Mouse (Mus musculus) heart, adult 2 months (tissue): ENCODE measurements around the gene Tgfbr3. TPM values are rescaled to one million over a fixed set of nuclear protein-coding genes. Genes with fewer than 3 reads are reported as not detected.

Experiments used
- DNase-seq, 2 experiments: peaks; one replicate each; pipeline ENCODE4 v3.0.0; 2021
- H3K27ac ChIP-seq: fragments of 200-600 bp; 2 replicates; pipeline ENCODE4 v1.8.1; 2022
- H3K27me3 ChIP-seq: fragments of 200-500 bp; 2 replicates; pipeline ENCODE4 v1.6.1; 2012; ENCODE audit warnings: mild to moderate bottlenecking, low read length, inconsistent platforms, mixed read lengths; ENCODE audit not compliant: control insufficient read depth, insufficient read depth
- H3K36me3 ChIP-seq: fragments of 200-500 bp; 2 replicates; pipeline ENCODE4 v1.6.1; 2012; ENCODE audit warnings: low read length, inconsistent platforms; ENCODE audit not compliant: control insufficient read depth, insufficient read depth
- H3K4me1 ChIP-seq: fragments of 200-500 bp; 2 replicates; pipeline ENCODE4 v1.6.1; 2011; ENCODE audit warnings: low read length; ENCODE audit not compliant: control insufficient read depth, insufficient read depth
- H3K4me3 ChIP-seq: fragments of 200-600 bp; 2 replicates; pipeline ENCODE4 v1.8.1; 2022
- H3K79me2 ChIP-seq: fragments of 200-500 bp; replicated peaks from 2 replicates; pipeline ENCODE4 v1.6.1; 2012; ENCODE audit warnings: mild to moderate bottlenecking, inconsistent platforms, low read length, moderate library complexity, mixed read lengths; ENCODE audit not compliant: control insufficient read depth, insufficient read depth
- H3K9ac ChIP-seq: fragments of 200-500 bp; 2 replicates; pipeline ENCODE4 v1.6.1; 2012; ENCODE audit warnings: low read depth, mild to moderate bottlenecking, control low read depth, inconsistent platforms, low read length, mixed read lengths
- CTCF ChIP-seq: fragments of 200-600 bp; IDR thresholded peaks from 2 replicates; pipeline ENCODE4 v1.8.1; 2022; ENCODE audit warnings: antibody characterized with exemption, mild to moderate bottlenecking, moderate library complexity
- EP300 ChIP-seq: fragments of 200-500 bp; IDR thresholded peaks from 2 replicates; pipeline ENCODE4 v1.6.1; 2011; ENCODE audit warnings: low read depth, low read length, control low read depth; ENCODE audit not compliant: insufficient read depth
- POLR2A ChIP-seq: fragments of 200-500 bp; IDR thresholded peaks from 2 replicates; pipeline ENCODE4 v1.6.1; 2011; ENCODE audit warnings: mild to moderate bottlenecking, low read depth, low read length, control low read depth; ENCODE audit not compliant: insufficient read depth
- WGBS: fragments of 180-500 bp; shearing (Covaris S2); methylation state at CpG from one replicate; pipeline ENCODE4 v1.1.7; 2018; 5-methylcytosine and 5-hydroxymethylcytosine counted together
- intact Hi-C: fragments of 180-260 bp; cut with DNase I; formaldehyde crosslinking; loops from one replicate; pipeline ENCODE4 v1.15.1; 2025
- polyA plus RNA-seq: library from polyadenylated mRNA; depleted of rRNA; stranded (reverse); fragments of >200 nt; gene quantifications from 2 replicates; pipeline ENCODE4 v1.2.3, GENCODE M21; 2012
- total RNA-seq, 2 experiments: library from RNA; stranded (reverse); gene quantifications; 2 replicates each; pipeline ENCODE4 v1.2.3; 2021

Gene Tgfbr3
- total and polyA plus RNA-seq, 3 experiments = 27.2 to 47.6 (median 41.2) TPM

DNA sequence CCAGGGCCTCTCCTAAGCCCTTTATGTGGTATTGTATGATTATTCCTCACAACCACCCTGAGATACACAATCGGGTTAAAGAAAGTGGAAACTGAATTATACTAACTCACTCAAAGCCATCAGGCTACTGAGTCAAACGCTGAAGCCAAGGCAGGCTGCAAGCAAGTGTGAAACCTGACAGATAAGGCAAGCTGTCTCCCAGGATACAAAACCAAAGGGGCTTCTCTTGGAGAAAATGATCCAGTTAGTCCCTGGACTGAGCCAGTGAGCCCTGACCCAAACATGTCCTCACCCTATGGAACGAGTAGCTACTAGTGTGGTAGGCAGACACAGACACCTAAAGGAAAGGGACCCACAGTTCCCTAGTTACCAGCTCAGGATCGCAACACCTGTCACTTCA, 46.4 kb downstream of the Tgfbr3 start:
- DNase-seq = no peak
- H3K27me3 ChIP-seq = no peaks in the 10 kb centered on the region
- 73% methylated on average over 4 of the region's 4 CpGs for WGBS
- peaks cover 4% of the 10 kb centered on the region; the same call in 1 of the 2 replicates for H3K79me2 ChIP-seq
- H3K4me1 ChIP-seq = peaks cover 15% of the 10 kb centered on the region
- H3K27ac ChIP-seq = no peak overlapping the region
- no peak for TF ChIP-seq POLR2A
- no peak for TF ChIP-seq CTCF
- no peak for TF ChIP-seq EP300
- H3K9ac ChIP-seq = no peak overlapping the region
- no peak overlapping the region for H3K4me3 ChIP-seq
- intact Hi-C loops = no loop called here
- H3K36me3 ChIP-seq = peaks cover 7% of the 10 kb centered on the region; the same call in 1 of the 2 replicates

- peaks cover 21% of the 10 kb centered on the region for H3K36me3 ChIP-seq
- no peak for DNase-seq
- peaks cover 3% of the 10 kb centered on the region; the same call in 1 of the 2 replicates for H3K79me2 ChIP-seq
- H3K27me3 ChIP-seq = no peaks in the 10 kb centered on the region
- H3K27ac ChIP-seq = no peak overlapping the region
- no peak for TF ChIP-seq EP300
- no peak for TF ChIP-seq POLR2A
- no peak for TF ChIP-seq CTCF
- H3K4me1 ChIP-seq = peaks cover 30% of the 10 kb centered on the region
- intact Hi-C loops = no loop called here
- H3K9ac ChIP-seq = no peak overlapping the region
- H3K4me3 ChIP-seq = no peak overlapping the region
- WGBS = 28% methylated on average over 1 of the region's 1 CpGs
Measured at GRCm38 (mm10) chr5:107240276-107240675, 49.2 kb downstream of the Tgfbr3 start.

DNA sequence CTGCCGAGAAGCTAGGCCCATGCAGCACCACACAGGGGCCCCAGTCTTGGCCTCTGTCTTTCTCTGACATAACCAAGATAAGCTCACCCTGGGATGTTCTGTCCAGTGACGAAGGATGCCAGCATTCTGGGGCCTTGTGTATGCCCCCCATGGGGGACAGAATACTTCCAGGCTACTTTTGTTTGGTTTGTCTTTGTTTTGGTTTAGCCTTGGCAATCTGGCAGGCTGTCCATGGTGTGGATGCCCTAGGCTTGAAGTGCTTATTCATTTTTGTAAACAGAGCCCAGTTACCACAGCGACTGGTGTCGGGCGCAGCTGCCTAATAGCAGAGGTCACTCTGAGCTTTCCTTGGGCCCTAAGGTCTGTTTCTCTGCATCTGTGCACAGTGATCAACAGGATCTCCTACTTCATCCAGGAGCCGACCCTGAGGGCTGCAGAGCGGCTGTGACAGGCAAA, 51.4 kb downstream of the Tgfbr3 start:
- intact Hi-C loops = no loop called here
- TF ChIP-seq POLR2A = no peak
- peak; percentile 64; the same call in 1 of the 2 replicates for TF ChIP-seq EP300
- Histone ChIP-seq H3K79me2 (peaks cover 1% of the 10 kb centered on the region; the same call in 1 of the 2 replicates), H3K36me3 (peaks cover 27% of the 10 kb centered on the region), H3K4me3 (no peak overlapping the region), H3K9ac (peak overlapping the region; percentile 46), H3K27ac (peak overlapping the region; percentile 77), H3K4me1 (peaks cover 46% of the 10 kb centered on the region), H3K27me3 (no peaks in the 10 kb centered on the region)
- DNase-seq = peak; percentile 58 to 79
- WGBS = 44% methylated on average over 7 of the region's 7 CpGs

GRCm38 (mm10) chr5:107236975-107237374, 52.5 kb downstream of the Tgfbr3 start:
- TF ChIP-seq EP300 (no peak), POLR2A (no peak), CTCF (no peak)
- no peaks in the 10 kb centered on the region for H3K27me3 ChIP-seq
- H3K79me2 ChIP-seq = peaks cover 1% of the 10 kb centered on the region; the same call in 1 of the 2 replicates
- H3K27ac ChIP-seq = peak overlapping the region; percentile 77
- intact Hi-C loops = no loop called here
- no peak overlapping the region for H3K4me3 ChIP-seq
- H3K4me1 ChIP-seq = peaks cover 46% of the 10 kb centered on the region
- WGBS = 56% methylated on average over 6 of the region's 6 CpGs
- no peak for DNase-seq
- no peak overlapping the region for H3K9ac ChIP-seq
- peaks cover 27% of the 10 kb centered on the region for H3K36me3 ChIP-seq

- Histone ChIP-seq H3K27ac (peak overlapping the region; percentile 78), H3K36me3 (peaks cover 28% of the 10 kb centered on the region), H3K9ac (no peak overlapping the region), H3K4me3 (no peak overlapping the region), H3K79me2 (peaks cover 1% of the 10 kb centered on the region; the same call in 1 of the 2 replicates), H3K4me1 (peaks cover 46% of the 10 kb centered on the region), H3K27me3 (no peaks in the 10 kb centered on the region)
- WGBS = 57% methylated on average over 5 of the region's 5 CpGs
- intact Hi-C loops = no loop called here
- peak in 1 of 2 experiments; percentile 53 for DNase-seq
- TF ChIP-seq EP300 (no peak), POLR2A (no peak), CTCF (no peak)
Measured at GRCm38 (mm10) chr5:107236039-107236438, 53.4 kb downstream of the Tgfbr3 start.
